Mouse (Mus musculus) MEL (cell line): ENCODE data around the gene Zbed3. TPM values are rescaled to one million over a fixed set of nuclear protein-coding genes. Genes with fewer than 3 reads are reported as not detected.

Source experiments
- DNase-seq: peaks from one replicate; pipeline ENCODE4 v3.0.0; 2011; ENCODE audit warnings: low read depth, low spot score
- H3K27ac ChIP-seq: 2 replicates; pipeline ENCODE4 v1.5.1; 2012; ENCODE audit warnings: low read depth, mild to moderate bottlenecking, control low read depth, low read length, moderate library complexity; ENCODE audit not compliant: control insufficient read depth
- H3K27me3 ChIP-seq, 2 experiments: fragments of 150-350 bp in 1 of 2; sonication (generic) in 1 of 2; 2 replicates each; pipeline ENCODE4 v1.6.1; 2012; ENCODE audit warnings: low read length in 2 of 2, mild to moderate bottlenecking in 2 of 2, improper control_type of control experiment in 1 of 2, moderate library complexity in 1 of 2; ENCODE audit not compliant: insufficient read depth in 2 of 2, control insufficient read depth in 1 of 2
- H3K36me3 ChIP-seq, 2 experiments: 2 replicates each; pipeline ENCODE4 v1.6.1; 2012 to 2014; ENCODE audit warnings: low read length in 2 of 2, improper control_type of control experiment in 1 of 2, inconsistent platforms in 1 of 2, mild to moderate bottlenecking in 1 of 2; ENCODE audit not compliant: insufficient read depth in 2 of 2, control insufficient read depth in 1 of 2
- H3K4me1 ChIP-seq, 2 experiments: fragments of 150-350 bp in 1 of 2; sonication (generic) in 1 of 2; 2 replicates each; pipeline ENCODE4 v1.6.1; 2012; ENCODE audit warnings: low read length in 2 of 2, improper control_type of control experiment in 1 of 2, mild to moderate bottlenecking in 1 of 2; ENCODE audit not compliant: insufficient read depth in 2 of 2, control insufficient read depth in 1 of 2
- H3K4me3 ChIP-seq, 2 experiments: fragments of 150-350 bp in 1 of 2; sonication (generic) in 1 of 2; 2 replicates each; pipeline ENCODE4 v1.5.1; 2012; ENCODE audit warnings: low read depth in 2 of 2, low read length in 2 of 2, mild to moderate bottlenecking in 2 of 2, moderate library complexity in 2 of 2, control low read depth in 1 of 2, improper control_type of control experiment in 1 of 2; ENCODE audit not compliant: control insufficient read depth in 1 of 2, insufficient read depth in 1 of 2
- H3K79me2 ChIP-seq: 2 replicates; pipeline ENCODE4 v1.6.1; 2012; ENCODE audit warnings: mild to moderate bottlenecking, low read length, moderate library complexity; ENCODE audit not compliant: control insufficient read depth, poor library complexity, insufficient read depth
- H3K9ac ChIP-seq: 2 replicates; pipeline ENCODE4 v1.6.1; 2012; ENCODE audit warnings: low read depth, mild to moderate bottlenecking, control low read depth, low read length, moderate library complexity; ENCODE audit not compliant: control insufficient read depth, poor library complexity, severe bottlenecking
- H3K9me3 ChIP-seq: fragments of 150-350 bp; sonication (generic); replicated peaks from 2 replicates; pipeline ENCODE4 v1.6.1; 2012; ENCODE audit warnings: mild to moderate bottlenecking, low read length, improper control_type of control experiment, moderate library complexity; ENCODE audit not compliant: insufficient read depth
- CHD1 ChIP-seq: IDR thresholded peaks from 2 replicates; pipeline ENCODE4 v1.6.1; 2012; ENCODE audit warnings: low read depth, mild to moderate bottlenecking, inconsistent platforms, low read length, improper control_type of control experiment
- CHD2 ChIP-seq: IDR thresholded peaks from 2 replicates; pipeline ENCODE4 v1.6.1; 2011; ENCODE audit warnings: low read length, improper control_type of control experiment
- CTCF ChIP-seq, 3 experiments: IDR thresholded peaks in 2 of 3; conservative IDR thresholded peaks in 1 of 3; 2 replicates each; pipeline ENCODE4 v1.5.1; 2011 to 2012; ENCODE audit warnings: low read length in 3 of 3, low read depth in 2 of 3, mild to moderate bottlenecking in 2 of 3, improper control_type of control experiment in 1 of 3, inconsistent platforms in 1 of 3, mixed read lengths in 1 of 3, moderate library complexity in 1 of 3; ENCODE audit not compliant: control insufficient read depth in 1 of 3, insufficient read depth in 1 of 3, poor library complexity in 1 of 3, severe bottlenecking in 1 of 3
- E2F4 ChIP-seq: IDR thresholded peaks from 2 replicates; pipeline ENCODE4 v1.6.1; 2011; ENCODE audit warnings: low read depth, low read length, improper control_type of control experiment, borderline replicate concordance
- GATA1 ChIP-seq: IDR thresholded peaks from 2 replicates; pipeline ENCODE4 v1.6.1; 2011; ENCODE audit warnings: low read depth, low read length, improper control_type of control experiment
- KAT2A ChIP-seq: conservative IDR thresholded peaks from 2 replicates; pipeline ENCODE4 v1.6.1; 2012; ENCODE audit warnings: low read depth, low read length, improper control_type of control experiment, inconsistent platforms
- MAZ ChIP-seq: IDR thresholded peaks from 2 replicates; pipeline ENCODE4 v1.6.1; 2012; ENCODE audit warnings: low read depth, mild to moderate bottlenecking, inconsistent platforms, low read length, improper control_type of control experiment
- NRF1 ChIP-seq: IDR thresholded peaks from 2 replicates; pipeline ENCODE4 v1.6.1; 2014; ENCODE audit warnings: low read depth, mild to moderate bottlenecking, inconsistent platforms, low read length, improper control_type of control experiment, moderate library complexity; ENCODE audit not compliant: poor library complexity, insufficient read depth, severe bottlenecking
- POLR2A ChIP-seq, 2 experiments: IDR thresholded peaks; 2 replicates each; pipeline ENCODE4 v1.6.1; 2011 to 2012; ENCODE audit warnings: low read length in 2 of 2, mild to moderate bottlenecking in 2 of 2, control low read depth in 1 of 2, improper control_type of control experiment in 1 of 2, low read depth in 1 of 2, moderate library complexity in 1 of 2; ENCODE audit not compliant: control insufficient read depth in 1 of 2, insufficient read depth in 1 of 2, poor library complexity in 1 of 2
- SIN3A ChIP-seq: IDR thresholded peaks from 2 replicates; pipeline ENCODE4 v1.6.1; 2012; ENCODE audit warnings: low read length, improper control_type of control experiment, inconsistent platforms
- SMC3 ChIP-seq: IDR thresholded peaks from 2 replicates; pipeline ENCODE4 v1.6.1; 2011; ENCODE audit warnings: low read depth, low read length, improper control_type of control experiment
- TAL1 ChIP-seq: IDR thresholded peaks from 2 replicates; pipeline ENCODE4 v1.6.1; 2012; ENCODE audit warnings: mild to moderate bottlenecking, inconsistent platforms, low read length, moderate library complexity, mixed read lengths
- TCF12 ChIP-seq: IDR thresholded peaks from 2 replicates; pipeline ENCODE4 v1.6.1; 2014; ENCODE audit warnings: low read depth, mild to moderate bottlenecking, inconsistent platforms, low read length, improper control_type of control experiment, moderate library complexity
- USF1 ChIP-seq: IDR thresholded peaks from 2 replicates; pipeline ENCODE4 v1.6.1; 2014; ENCODE audit warnings: low read depth, mild to moderate bottlenecking, inconsistent platforms, low read length, improper control_type of control experiment, moderate library complexity
- ZC3H11A ChIP-seq: IDR thresholded peaks from 2 replicates; pipeline ENCODE4 v1.6.1; 2012; ENCODE audit warnings: low read depth, mild to moderate bottlenecking, inconsistent platforms, low read length, improper control_type of control experiment
- polyA plus RNA-seq, 2 experiments: library from polyadenylated mRNA; stranded (reverse) in 1 of 2; unstranded in 1 of 2; fragments of >175 nt in 1 of 2; fragments of >200 nt in 1 of 2; gene quantifications; 2 replicates each; pipeline versions ENCODE4 v1.2.1 to v1.2.4; 2012; ENCODE audit warnings: low replicate concordance in 2 of 2, low read depth in 1 of 2; ENCODE audit not compliant: insufficient read length in 2 of 2, insufficient read depth in 1 of 2, missing spikeins in 1 of 2
- total RNA-seq: library from RNA; depleted of rRNA; stranded (reverse); fragments of 300-350 nt; gene quantifications from 2 replicates; pipeline ENCODE4 v1.2.3, GENCODE M21; 2012

Gene Zbed3
- total and polyA plus RNA-seq, 3 experiments, result not detected

DNA sequence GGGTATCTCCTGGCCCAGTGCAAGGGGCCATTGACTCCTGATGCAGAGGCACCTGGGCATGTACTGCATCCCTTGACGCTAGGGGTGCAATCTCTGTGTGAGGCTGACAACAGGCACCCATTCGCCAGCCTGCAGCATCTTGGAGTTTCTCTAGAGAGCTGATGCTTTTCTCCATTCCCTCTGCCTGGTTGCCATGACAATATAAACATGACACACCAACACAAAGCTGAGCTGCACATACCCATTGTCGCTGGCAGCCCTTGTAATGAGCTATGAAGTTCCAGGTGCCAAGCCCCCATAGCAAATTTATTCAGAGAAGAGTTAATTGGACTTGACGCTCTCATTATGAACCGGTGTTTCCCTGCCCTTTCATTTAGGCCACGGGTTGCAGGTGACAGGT lies 11.4 kb upstream of the Zbed3 start:
- DNase-seq, result no peak
- Histone ChIP-seq H3K36me3 (no peaks in the 10 kb centered on the region), H3K79me2 (no peaks in the 10 kb centered on the region), H3K27ac (no peak overlapping the region), H3K4me3 (no peak overlapping the region), H3K9ac (no peak overlapping the region), H3K27me3 (no peaks in the 10 kb centered on the region), H3K4me1 (no peaks in the 10 kb centered on the region), H3K9me3 (no peaks in the 10 kb centered on the region)
- TF ChIP-seq SIN3A (no peak), TCF12 (no peak), MAZ (no peak), ZC3H11A (no peak)

DNA sequence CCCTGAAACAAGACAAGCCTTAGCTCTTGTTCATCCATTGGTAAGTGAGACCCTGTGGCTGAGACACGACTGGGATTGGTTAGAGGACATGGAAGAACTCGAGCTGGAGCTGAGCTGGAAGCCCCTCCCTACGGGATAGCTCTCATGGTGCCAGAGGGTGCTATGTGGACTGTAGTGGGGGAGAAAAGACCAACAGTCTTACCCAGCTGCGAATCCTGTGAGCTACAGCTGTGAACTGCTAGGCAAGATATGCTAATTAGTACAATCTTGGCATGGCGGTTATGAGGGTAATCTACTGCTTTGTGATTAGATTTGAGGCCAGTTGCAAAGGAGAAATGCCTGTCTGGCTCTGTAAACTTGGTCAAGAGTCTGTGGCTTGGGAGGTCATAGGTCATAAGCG lies 4.3 kb upstream of the Zbed3 start:
- DNase-seq, result no peak
- no peaks in the 10 kb centered on the region for H3K9me3 ChIP-seq
- TF ChIP-seq NRF1 (no peak), KAT2A (no peak), CTCF (IDR thresholded peaks at IDR 0.05 in 2 of 3, conservative IDR thresholded peaks at IDR 0.05 in 1 of 3; ENCODE audit: control insufficient read depth in 1 of 3, insufficient read depth in 1 of 3, low read depth in 2 of 3, low read length in 3 of 3, poor library complexity in 1 of 3, severe bottlenecking in 1 of 3) (no peak), TAL1 (no peak), POLR2A (IDR thresholded peaks at IDR 0.05; ENCODE audit: control insufficient read depth in 1 of 2, insufficient read depth in 1 of 2, low read depth in 1 of 2, low read length in 2 of 2, poor library complexity in 1 of 2) (no peak), SIN3A (no peak), CHD1 (no peak), CHD2 (no peak), GATA1 (no peak)
- H3K4me3 ChIP-seq, result no peak overlapping the region
- no peaks in the 10 kb centered on the region for H3K4me1 ChIP-seq
- no peak overlapping the region for H3K27ac ChIP-seq
- no peaks in the 10 kb centered on the region for H3K79me2 ChIP-seq
- no peak overlapping the region for H3K9ac ChIP-seq
- no peaks in the 10 kb centered on the region for H3K36me3 ChIP-seq
- H3K27me3 ChIP-seq, result no peaks in the 10 kb centered on the region

DNA sequence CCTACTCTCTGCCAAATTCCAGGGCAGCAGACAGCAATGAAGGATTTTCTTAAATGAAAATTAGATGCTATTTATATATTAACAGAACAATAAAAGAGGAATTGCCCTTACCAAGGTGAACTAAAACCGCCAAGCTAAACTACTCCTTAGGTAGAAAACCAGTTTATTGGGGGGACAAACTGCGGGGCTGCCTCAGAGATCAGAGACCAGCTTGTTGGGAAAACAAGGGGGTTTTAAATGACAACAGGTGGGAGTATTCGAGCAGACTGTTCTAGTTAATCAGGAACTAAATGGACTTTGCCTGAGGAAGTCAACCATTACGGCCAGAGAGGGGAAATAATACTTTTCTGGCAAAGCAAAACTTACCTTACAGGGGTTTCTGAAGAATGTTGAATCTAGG lies 3.0 kb upstream of the Zbed3 start:
- no peak for TF ChIP-seq CHD2
- no peak for TF ChIP-seq SMC3
- TF ChIP-seq USF1, result no peak
- no peak for TF ChIP-seq E2F4
- no peak for TF ChIP-seq NRF1
- Histone ChIP-seq H3K4me3 (no peak overlapping the region), H3K9ac (no peak overlapping the region), H3K9me3 (no peaks in the 10 kb centered on the region), H3K4me1 (no peaks in the 10 kb centered on the region), H3K27me3 (no peaks in the 10 kb centered on the region), H3K27ac (no peak overlapping the region), H3K36me3 (no peaks in the 10 kb centered on the region), H3K79me2 (no peaks in the 10 kb centered on the region)
- DNase-seq, result no peak
